Mouse (Mus musculus) embryonic stem cell, embryonic (primary cell): ENCODE results near the gene Adh6a.

Experiments used
- CTCF ChIA-PET, 4 experiments: fragments of 300-600 bp in 2 of 4; fragments of 350-600 bp in 2 of 4; sonication (Branson Sonifier 250); formaldehyde crosslinking; loops; one replicate each; lab custom pipeline; 2022; ENCODE audit warnings: inconsistent platforms in 2 of 4; lab: Charles Lee
- POLR2A ChIA-PET, 4 experiments: fragments of 300-600 bp in 2 of 4; fragments of 350-600 bp in 2 of 4; sonication (Branson Sonifier 250); formaldehyde crosslinking; loops; one replicate each; lab custom pipeline; 2022; ENCODE audit warnings: antibody characterized with exemption in 4 of 4, inconsistent platforms in 1 of 4; lab: Charles Lee

The Adh6a gene

GRCm38 (mm10) chr3:138312965-138313364 is at the start of gene Adh6a:
Gene Adh6a, plus strand, starts transcription at chr3:138313286.
- ChIA-PET POLR2A (no interaction called here), CTCF (interaction anchor here in 1 of 4 experiments (1.5 kb wide), 1 partner anchor 115 kb away, joined by 3 read pairs; no protein-coding TSS in a partner anchor)

GRCm38 (mm10) chr3:138264648-138265047 is 48.4 kb upstream of the Adh6a start:
- ChIA-PET POLR2A (no interaction called here), CTCF (no interaction called here)

- ChIA-PET CTCF (no interaction called here), POLR2A (no interaction called here)
Observed at GRCm38 (mm10) chr3:138270507-138270906, 42.6 kb upstream of the Adh6a start.

- CTCF ChIA-PET = no interaction called here
- POLR2A ChIA-PET = interaction anchor here in 1 of 4 experiments (1.3 kb wide), 1 partner anchor 11 kb away, joined by 3 read pairs; no protein-coding TSS in a partner anchor
Observed at GRCm38 (mm10) chr3:138271297-138271696, 41.8 kb upstream of the Adh6a start.

GRCm38 (mm10) chr3:138273080-138273479 is 40.0 kb upstream of the Adh6a start:
- CTCF ChIA-PET = interaction anchor here in 1 of 4 experiments (1.2 kb wide), 1 partner anchor 75 kb away, joined by 4 read pairs; no protein-coding TSS in a partner anchor
- POLR2A ChIA-PET = interaction anchor here in 2 of 4 experiments (1.2 to 1.7 kb wide), 5 partner anchors 10 to 409 kb away, joined by 3 to 4 read pairs (median 3); partner anchors contain the start of genes H2afz (in 1 of the 2) and Trmt10a (in 1 of the 2)

GRCm38 (mm10) chr3:138275100-138275499 is 38.0 kb upstream of the Adh6a start:
- CTCF ChIA-PET = interaction anchor here in 1 of 4 experiments (1.1 kb wide), 1 partner anchor 77 kb away, joined by 3 read pairs; no protein-coding TSS in a partner anchor
- POLR2A ChIA-PET = no interaction called here

- ChIA-PET POLR2A (interaction anchor here in 1 of 4 experiments (1.0 kb wide), 1 partner anchor 11 kb away, joined by 3 read pairs; no protein-coding TSS in a partner anchor), CTCF (no interaction called here)
Observed at GRCm38 (mm10) chr3:138282556-138282955, 30.5 kb upstream of the Adh6a start.

DNA sequence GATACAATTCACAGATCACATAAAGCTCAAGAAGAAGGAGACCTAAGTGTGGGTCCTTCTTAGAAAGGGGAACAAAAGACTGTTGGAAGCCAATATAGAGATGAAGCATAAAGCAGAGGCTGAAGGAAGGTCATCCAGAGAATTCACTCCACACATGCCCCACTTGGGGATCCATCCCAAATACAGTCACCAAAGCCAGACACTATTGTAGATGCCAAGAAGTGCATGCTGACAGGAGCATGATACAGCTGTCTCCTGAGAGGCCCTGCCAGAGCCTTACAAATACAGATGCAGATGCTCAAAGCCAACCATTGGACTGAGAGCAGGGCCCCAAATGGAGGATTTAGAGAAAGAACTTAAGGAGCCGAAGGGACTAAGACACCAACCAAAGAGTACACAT is 29.3 kb upstream of the Adh6a start:
- POLR2A ChIA-PET = no interaction called here

GRCm38 (mm10) chr3:138285986-138286385 is 27.1 kb upstream of the Adh6a start:
- POLR2A ChIA-PET = interaction anchor here in 1 of 4 experiments (0.7 kb wide), 1 partner anchor 24 kb away, joined by 3 read pairs; no protein-coding TSS in a partner anchor
- CTCF ChIA-PET = no interaction called here

More for the DNA sequence above, 29.3 kb upstream of the Adh6a start:
- CTCF ChIA-PET = no interaction called here

DNA sequence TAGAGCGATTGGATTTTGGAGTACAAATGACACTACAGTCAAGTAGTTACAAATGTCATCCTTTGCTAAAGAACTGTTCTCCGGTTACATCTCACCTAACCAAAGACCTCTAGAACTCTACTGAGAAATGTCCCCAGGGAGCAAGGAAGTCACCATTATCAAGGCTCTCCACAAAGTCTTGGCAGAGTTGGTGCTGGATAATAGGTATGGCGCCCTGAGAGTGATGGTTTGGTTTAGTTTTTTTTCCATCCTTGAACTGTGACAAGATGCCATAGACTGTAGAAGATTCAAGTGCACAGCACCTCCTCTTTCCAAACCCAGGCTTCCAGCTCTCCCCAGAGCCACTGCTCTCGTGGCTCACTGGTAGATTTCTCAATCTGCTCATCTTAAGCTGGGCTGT is 25.4 kb upstream of the Adh6a start:
- POLR2A ChIA-PET = interaction anchor here in 1 of 4 experiments (1.3 kb wide), 1 partner anchor 424 kb away, joined by 3 read pairs; the partner anchor contains the start of gene H2afz
- CTCF ChIA-PET = no interaction called here

DNA sequence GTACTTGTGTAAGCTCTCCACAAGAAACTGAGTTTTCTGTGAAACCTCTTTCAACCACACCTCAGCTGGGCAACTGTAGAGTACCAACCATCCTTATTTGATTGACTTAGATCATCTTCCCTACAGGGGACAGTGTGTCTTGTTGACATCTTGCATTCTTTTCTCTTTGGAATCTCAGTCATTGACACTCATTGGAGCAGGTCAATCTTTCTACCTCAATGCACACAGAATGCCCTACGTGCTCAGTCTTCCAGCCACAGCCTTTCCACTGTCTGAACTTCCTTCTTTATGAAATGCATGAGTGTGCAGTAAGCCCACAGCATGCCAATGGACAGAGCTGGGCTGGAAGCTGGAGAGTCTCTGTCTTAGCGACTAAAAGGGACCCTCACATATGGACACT is 22.4 kb upstream of the Adh6a start:
- CTCF ChIA-PET = interaction anchor here in 3 of 4 experiments (0.6 to 1.4 kb wide), 3 partner anchors 79 to 481 kb away, joined by 3 to 6 read pairs (median 3); no protein-coding TSS in a partner anchor
- POLR2A ChIA-PET = no interaction called here

GRCm38 (mm10) chr3:138291529-138292117 is 21.5 kb upstream of the Adh6a start:
- CTCF ChIA-PET = no interaction called here
- POLR2A ChIA-PET = no interaction called here

DNA sequence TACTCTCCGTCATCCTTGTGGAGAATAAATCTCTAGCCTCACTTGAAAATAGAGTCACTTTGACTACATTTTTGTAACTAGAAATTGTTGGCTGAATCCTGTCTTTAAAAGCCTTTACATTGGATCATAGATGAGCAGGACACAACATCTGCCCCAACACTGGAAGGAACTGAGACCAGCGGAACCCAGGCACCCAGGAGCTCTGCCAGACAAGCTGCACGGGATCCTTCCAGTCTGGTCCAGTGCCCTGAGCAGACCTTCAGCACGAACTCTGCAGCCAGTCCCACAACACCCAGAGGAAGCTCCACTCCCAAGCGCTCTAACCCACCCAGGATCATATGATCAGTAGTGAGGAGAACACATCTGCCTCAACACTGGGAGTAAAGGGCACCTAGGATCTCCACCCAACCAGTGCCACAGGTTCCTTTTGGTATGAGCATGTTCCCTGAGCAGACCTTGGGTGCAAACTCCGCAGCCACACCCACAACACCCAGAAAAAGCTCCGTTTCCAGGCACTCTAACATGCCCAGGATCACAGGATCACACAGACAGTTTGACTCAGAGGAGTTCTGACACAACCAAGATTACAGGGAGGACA is 19.7 kb upstream of the Adh6a start:
- CTCF ChIA-PET = interaction anchor here in 1 of 4 experiments (0.6 kb wide), 1 partner anchor 693 kb away, joined by 11 read pairs; no protein-coding TSS in a partner anchor
- POLR2A ChIA-PET = no interaction called here

DNA sequence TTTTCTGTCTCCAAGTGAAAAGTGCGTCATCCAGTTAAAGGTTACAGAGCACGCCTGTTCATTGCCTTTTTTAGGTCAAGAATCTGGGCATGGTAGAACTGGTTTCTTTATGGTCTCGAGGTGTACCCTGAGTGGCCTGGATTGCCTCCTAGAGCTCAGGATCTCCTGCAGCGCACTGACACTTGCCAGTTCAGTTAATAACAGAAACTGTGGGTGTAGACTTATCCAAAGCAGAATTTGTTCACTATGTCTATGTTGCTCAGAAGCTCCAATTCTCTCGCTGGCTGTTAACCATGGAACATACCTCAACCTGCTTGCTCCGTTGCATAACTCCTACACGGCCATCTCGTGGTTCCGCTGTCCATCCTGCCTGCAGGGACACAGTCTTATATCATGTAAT is 13.0 kb upstream of the Adh6a start:
- ChIA-PET CTCF (interaction anchor here in 1 of 4 experiments (0.6 kb wide), 1 partner anchor 552 kb away, joined by 6 read pairs; no protein-coding TSS in a partner anchor), POLR2A (no interaction called here)

DNA sequence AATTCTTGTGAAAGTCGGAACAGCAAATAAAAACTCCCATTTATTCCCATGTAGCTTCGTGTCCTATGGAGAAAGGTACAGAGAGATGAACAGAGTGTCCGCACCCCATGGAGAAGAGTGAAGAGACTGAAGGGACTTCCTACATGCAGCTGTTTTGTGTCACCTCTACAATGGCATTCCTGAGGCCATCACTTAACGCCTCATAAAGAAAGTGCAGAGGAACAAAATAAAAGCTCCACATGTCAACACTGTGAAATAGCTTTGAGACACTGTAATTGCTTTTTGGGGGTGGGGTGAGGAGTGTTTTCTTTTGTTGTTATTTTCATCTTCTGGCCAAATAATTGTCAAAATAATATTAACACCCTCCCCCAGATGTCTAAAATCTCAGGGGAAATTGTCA is 10.4 kb upstream of the Adh6a start:
- POLR2A ChIA-PET = interaction anchor here in 1 of 4 experiments (0.8 kb wide), 1 partner anchor 325 kb away, joined by 3 read pairs; no protein-coding TSS in a partner anchor
- CTCF ChIA-PET = interaction anchor here in 1 of 4 experiments (0.6 kb wide), 2 partner anchors 8 to 550 kb away, joined by 3 read pairs; no protein-coding TSS in a partner anchor

DNA sequence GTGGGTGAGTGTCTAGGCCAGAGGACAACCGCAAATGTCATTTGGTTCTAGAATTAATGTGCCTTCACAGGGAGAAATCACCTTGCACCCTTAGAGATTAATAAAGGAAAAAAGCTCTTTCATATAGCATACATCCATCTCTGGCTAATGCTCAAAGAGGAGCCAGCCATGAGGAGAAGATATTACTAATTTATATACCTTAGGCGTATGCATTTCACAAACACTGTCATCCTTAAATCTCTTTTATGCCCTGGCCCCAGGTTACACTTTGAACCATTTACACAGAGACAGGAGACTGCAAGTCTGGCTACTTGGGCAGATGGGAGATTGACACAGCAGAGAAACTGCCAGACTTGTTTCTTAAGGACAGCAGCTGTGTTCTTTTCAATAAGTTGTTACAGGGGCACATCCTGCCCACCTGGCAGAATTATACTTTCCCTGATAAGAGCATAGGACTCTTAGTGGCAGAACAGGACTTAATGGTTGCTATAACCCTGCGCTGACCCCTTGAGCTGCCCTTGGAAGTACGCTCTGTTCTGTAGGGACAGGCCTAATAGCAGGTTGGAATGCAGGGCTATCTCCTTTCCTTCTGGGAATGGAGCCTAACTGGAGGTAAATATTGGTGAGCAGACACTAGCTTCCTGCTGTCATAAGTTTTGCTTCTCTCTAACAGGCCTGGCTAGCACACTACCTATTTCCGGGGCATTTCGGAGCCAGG is 9.2 kb upstream of the Adh6a start:
- ChIA-PET POLR2A (interaction anchor here in 1 of 4 experiments (1.1 kb wide), 1 partner anchor 160 kb away, joined by 4 read pairs; no protein-coding TSS in a partner anchor), CTCF (interaction anchor here in 1 of 4 experiments (1.2 kb wide), 1 partner anchor 106 kb away, joined by 4 read pairs; no protein-coding TSS in a partner anchor)

GRCm38 (mm10) chr3:138304489-138304871 is 8.6 kb upstream of the Adh6a start:
- CTCF ChIA-PET = interaction anchor here in 2 of 4 experiments (0.6 to 1.2 kb wide), 2 partner anchors 106 to 323 kb away, joined by 3 to 4 read pairs; no protein-coding TSS in a partner anchor
- POLR2A ChIA-PET = interaction anchor here in 2 of 4 experiments (0.6 to 1.1 kb wide), 3 partner anchors 157 to 700 kb away, joined by 3 to 4 read pairs (median 3); no protein-coding TSS in a partner anchor

DNA sequence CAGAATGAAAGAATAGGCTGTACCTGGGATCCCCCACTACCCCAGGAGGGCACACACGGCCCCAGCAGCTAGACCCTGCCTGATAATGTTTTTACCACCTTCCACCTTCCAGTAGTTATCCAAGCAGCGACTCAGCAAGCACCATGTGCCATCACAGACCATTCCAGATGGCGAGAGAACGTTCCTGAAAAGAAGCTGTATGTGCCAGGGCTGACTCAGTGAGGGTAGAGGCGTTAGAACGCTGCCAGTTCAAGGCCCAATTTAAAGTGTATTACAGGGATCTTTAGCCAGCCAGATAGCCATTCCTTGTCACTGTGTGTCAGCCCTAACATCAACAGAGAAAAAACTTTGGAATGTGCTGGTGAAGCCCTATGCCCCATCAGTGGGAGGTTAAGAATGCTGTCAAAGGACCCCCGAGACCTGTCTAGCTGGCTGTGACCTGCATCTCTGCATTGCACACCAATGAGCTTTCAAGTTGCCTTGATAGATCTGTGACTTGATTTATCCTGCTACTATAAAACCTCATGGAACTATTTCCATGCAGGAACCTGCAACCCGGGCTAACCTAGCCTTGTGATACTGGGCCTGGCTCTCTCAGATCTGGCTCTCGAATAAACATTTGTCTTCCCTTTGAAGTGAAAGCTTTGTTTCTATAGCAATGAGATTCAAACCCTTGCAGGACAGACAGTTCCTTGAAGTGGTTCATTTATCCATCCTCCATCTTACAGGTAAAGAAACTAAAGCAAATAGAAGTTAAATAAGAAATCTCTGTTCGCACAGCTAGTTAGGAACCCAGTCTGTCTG is 7.4 kb upstream of the Adh6a start:
- ChIA-PET POLR2A (no interaction called here), CTCF (interaction anchor here in 1 of 4 experiments (0.7 kb wide), 1 partner anchor 49 kb away, joined by 6 read pairs; no protein-coding TSS in a partner anchor)
